Mouse (Mus musculus) C2C12 (cell line): ENCODE data around the gene Ppm1l. TPM values are rescaled to one million over a fixed set of nuclear protein-coding genes. Genes with fewer than 3 reads are reported as not detected.

Experiments
- H3K27me3 ChIP-seq: one replicate; pipeline ENCODE4 v1.6.1; 2011; ENCODE audit not compliant: control insufficient read depth, insufficient read depth, insufficient read length
- H3K36me3 ChIP-seq: one replicate; pipeline ENCODE4 v1.6.1; 2011; ENCODE audit not compliant: control insufficient read depth, insufficient read depth
- H3K4me3 ChIP-seq: one replicate; pipeline ENCODE4 v1.5.1; 2011; ENCODE audit warnings: mild to moderate bottlenecking, control low read depth; ENCODE audit not compliant: poor library complexity, insufficient read depth, severe bottlenecking
- H3K79me2 ChIP-seq: one replicate; pipeline ENCODE4 v1.6.1; 2011; ENCODE audit not compliant: control insufficient read depth, insufficient read depth
- H3K79me3 ChIP-seq: one replicate; pipeline ENCODE4 v1.6.1; 2011; ENCODE audit warnings: low read depth, control low read depth
- H3ac ChIP-seq: one replicate; pipeline ENCODE3; 2011; ENCODE audit warnings: low read depth; ENCODE audit not compliant: control insufficient read depth, insufficient read length
- CEBPB ChIP-seq: IDR thresholded peaks from one replicate; pipeline ENCODE4 v1.6.1; 2011; ENCODE audit warnings: low read depth, mild to moderate bottlenecking, control low read depth, moderate library complexity
- CTCF ChIP-seq: IDR thresholded peaks from one replicate; pipeline ENCODE4 v1.5.1; 2011; ENCODE audit not compliant: control insufficient read depth, insufficient read depth, insufficient read length
- FOSL1 ChIP-seq: IDR thresholded peaks from one replicate; pipeline ENCODE4 v1.8.0; 2011; ENCODE audit warnings: mild to moderate bottlenecking, low read length; ENCODE audit not compliant: poor library complexity, insufficient read depth, severe bottlenecking
- MAX ChIP-seq: IDR thresholded peaks from one replicate; pipeline ENCODE4 v1.6.1; 2011; ENCODE audit warnings: mild to moderate bottlenecking, control low read depth
- MYOD1 ChIP-seq: IDR thresholded peaks from one replicate; pipeline ENCODE4 v1.6.1; 2011; ENCODE audit warnings: low read depth; ENCODE audit not compliant: control insufficient read depth, insufficient read length
- MYOG ChIP-seq: IDR thresholded peaks from one replicate; pipeline ENCODE4 v1.6.1; 2011; ENCODE audit not compliant: control insufficient read depth, insufficient read length; ENCODE audit errors: extremely low read depth
- USF1 ChIP-seq: IDR thresholded peaks from one replicate; pipeline ENCODE4 v1.6.1; 2011; ENCODE audit warnings: low read depth, mild to moderate bottlenecking, control low read depth, moderate library complexity
- polyA plus RNA-seq: library from polyadenylated mRNA; unstranded; fragments of >200 nt; fragmentation: generic; extraction: Trizol; gene quantifications from one replicate; pipeline ENCODE4 v1.2.1, GENCODE M21; 2012; ENCODE audit warnings: missing spikeins

Gene Ppm1l
- polyA plus RNA-seq, 1 experiment, result 3.7 TPM

- TF ChIP-seq MYOG, result no peak
- TF ChIP-seq FOSL1, result no peak
- no peak for TF ChIP-seq CTCF
- TF ChIP-seq USF1, result no peak
- no peak for TF ChIP-seq MAX
- TF ChIP-seq MYOD1, result no peak
- no peak for TF ChIP-seq CEBPB
- H3K79me3 ChIP-seq, result no peaks in the 10 kb centered on the region
- no peaks in the 10 kb centered on the region for H3K36me3 ChIP-seq
- no peaks in the 10 kb centered on the region for H3K79me2 ChIP-seq
- H3K27me3 ChIP-seq, result no peaks in the 10 kb centered on the region
- H3K4me3 ChIP-seq, result no peak overlapping the region
- H3ac ChIP-seq, result no peak overlapping the region
These were observed 180.5 kb downstream of the Ppm1l start for GRCm38 (mm10) chr3:69497178-69497577.

GRCm38 (mm10) chr3:69502009-69502408, 185.3 kb downstream of the Ppm1l start:
- Histone ChIP-seq H3K27me3 (no peaks in the 10 kb centered on the region), H3K79me2 (no peaks in the 10 kb centered on the region)
- TF ChIP-seq MYOG, result no peak
- TF ChIP-seq CEBPB, result no peak
- TF ChIP-seq CTCF, result no peak
- no peak for TF ChIP-seq USF1
- no peak for TF ChIP-seq FOSL1
- no peak for TF ChIP-seq MYOD1
- no peak for TF ChIP-seq MAX

GRCm38 (mm10) chr3:69502527-69502926, 185.9 kb downstream of the Ppm1l start:
- H3K4me3 ChIP-seq, result no peak overlapping the region
- no peaks in the 10 kb centered on the region for H3K27me3 ChIP-seq
- H3ac ChIP-seq, result no peak overlapping the region
- TF ChIP-seq MYOG (no peak), MYOD1 (no peak), FOSL1 (no peak), USF1 (no peak), CEBPB (no peak), CTCF (no peak), MAX (no peak)
- no peaks in the 10 kb centered on the region for H3K79me2 ChIP-seq
- H3K36me3 ChIP-seq, result no peaks in the 10 kb centered on the region
- H3K79me3 ChIP-seq, result no peaks in the 10 kb centered on the region

More at GRCm38 (mm10) chr3:69502009-69502408, 185.3 kb downstream of the Ppm1l start:
- no peaks in the 10 kb centered on the region for H3K79me3 ChIP-seq
- no peak overlapping the region for H3K4me3 ChIP-seq
- no peak overlapping the region for H3ac ChIP-seq
- H3K36me3 ChIP-seq, result no peaks in the 10 kb centered on the region

- H3K4me3 ChIP-seq, result no peak overlapping the region
- no peak overlapping the region for H3ac ChIP-seq
- no peaks in the 10 kb centered on the region for H3K79me3 ChIP-seq
- H3K79me2 ChIP-seq, result no peaks in the 10 kb centered on the region
- TF ChIP-seq MAX, result no peak
- no peak for TF ChIP-seq CEBPB
- TF ChIP-seq USF1, result no peak
- TF ChIP-seq MYOG, result no peak
- no peaks in the 10 kb centered on the region for H3K27me3 ChIP-seq
- H3K36me3 ChIP-seq, result no peaks in the 10 kb centered on the region
These were observed 188.4 kb downstream of the Ppm1l start for GRCm38 (mm10) chr3:69505090-69505489.

- no peak for TF ChIP-seq CTCF
- TF ChIP-seq FOSL1, result no peak
- no peak for TF ChIP-seq CEBPB
- TF ChIP-seq USF1, result no peak
- TF ChIP-seq MYOG, result no peak
- no peak overlapping the region for H3ac ChIP-seq
- H3K79me3 ChIP-seq, result no peaks in the 10 kb centered on the region
- H3K36me3 ChIP-seq, result no peaks in the 10 kb centered on the region
- no peaks in the 10 kb centered on the region for H3K27me3 ChIP-seq
- no peak overlapping the region for H3K4me3 ChIP-seq
- no peaks in the 10 kb centered on the region for H3K79me2 ChIP-seq
These were observed 189.7 kb downstream of the Ppm1l start for GRCm38 (mm10) chr3:69506352-69506751.

GRCm38 (mm10) chr3:69509411-69509952, 192.8 kb downstream of the Ppm1l start:
- no peaks in the 10 kb centered on the region for H3K36me3 ChIP-seq
- no peaks in the 10 kb centered on the region for H3K79me2 ChIP-seq
- no peaks in the 10 kb centered on the region for H3K79me3 ChIP-seq
- H3K4me3 ChIP-seq, result no peak overlapping the region
- no peak overlapping the region for H3ac ChIP-seq
- no peaks in the 10 kb centered on the region for H3K27me3 ChIP-seq
- TF ChIP-seq USF1 (no peak), FOSL1 (no peak)
